Mouse (Mus musculus) forebrain, embryonic 14.5 days (tissue): Measurements from ENCODE around the gene Bend6. TPM values are rescaled to one million over a fixed set of nuclear protein-coding genes. Genes with fewer than 3 reads are reported as not detected.

Experiments
- ATAC-seq: fragments of 200-750 bp; cut with Nextera tagmentation; 2 replicates; pipeline ENCODE4 v1.8.0; 2017; ENCODE audit warnings: mild to moderate bottlenecking, moderate library complexity
- DNase-seq: peaks from one replicate; pipeline ENCODE4 v3.0.0-alpha.2; 2015; ENCODE audit warnings: low spot score
- H3K27ac ChIP-seq: fragments of 300-500 bp; sonication (generic); 2 replicates; pipeline ENCODE4 v1.5.1; 2014; ENCODE audit warnings: low read depth, mild to moderate bottlenecking, control low read depth, low read length, moderate library complexity
- H3K27me3 ChIP-seq: fragments of 300-500 bp; sonication (generic); replicated peaks from 2 replicates; pipeline ENCODE4 v1.6.1; 2014; ENCODE audit warnings: low read length, control low read depth, mixed read lengths; ENCODE audit not compliant: control insufficient read depth, insufficient read depth
- H3K36me3 ChIP-seq: fragments of 300-500 bp; sonication (generic); 2 replicates; pipeline ENCODE4 v1.6.1; 2014; ENCODE audit warnings: low read length, control low read depth; ENCODE audit not compliant: control insufficient read depth, insufficient read depth
- H3K4me1 ChIP-seq: fragments of 300-500 bp; sonication (generic); 2 replicates; pipeline ENCODE4 v1.6.1; 2014; ENCODE audit warnings: antibody characterized with exemption, low read length, control low read depth; ENCODE audit not compliant: control insufficient read depth, insufficient read depth
- H3K4me2 ChIP-seq: fragments of 300-500 bp; sonication (generic); 2 replicates; pipeline ENCODE4 v1.6.1; 2014; ENCODE audit warnings: mild to moderate bottlenecking, control low read depth, low read length
- H3K4me3 ChIP-seq: fragments of 300-500 bp; sonication (generic); 2 replicates; pipeline ENCODE4 v1.5.1; 2014; ENCODE audit warnings: low read depth, low read length, control low read depth
- H3K9ac ChIP-seq: fragments of 300-500 bp; sonication (generic); 2 replicates; pipeline ENCODE4 v1.6.1; 2014; ENCODE audit warnings: mild to moderate bottlenecking, low read length, control low read depth, moderate library complexity
- H3K9me3 ChIP-seq: fragments of 300-500 bp; sonication (generic); replicated peaks from 2 replicates; pipeline ENCODE4 v1.6.1; 2016; ENCODE audit warnings: low read length, control low read depth, mixed read lengths; ENCODE audit not compliant: control insufficient read depth
- WGBS: fragments of 180-500 bp; shearing (Covaris S2); extraction: QIAGEN DNeasy Blood & Tissue Kit; methylation state at CpG from one replicate; pipeline ENCODE4 v1.1.7; 2014; 5-methylcytosine and 5-hydroxymethylcytosine counted together
- polyA plus RNA-seq: library from polyadenylated mRNA; unstranded; fragments of >200 nt; fragmentation: Nextera tagmentation; extraction: Ambion mirVana; gene quantifications from 2 replicates; pipeline ENCODE4 v1.2.1, GENCODE M21; 2014

The Bend6 gene
- polyA plus RNA-seq: 32.2 and 40.3 TPM in 2 replicates

DNA sequence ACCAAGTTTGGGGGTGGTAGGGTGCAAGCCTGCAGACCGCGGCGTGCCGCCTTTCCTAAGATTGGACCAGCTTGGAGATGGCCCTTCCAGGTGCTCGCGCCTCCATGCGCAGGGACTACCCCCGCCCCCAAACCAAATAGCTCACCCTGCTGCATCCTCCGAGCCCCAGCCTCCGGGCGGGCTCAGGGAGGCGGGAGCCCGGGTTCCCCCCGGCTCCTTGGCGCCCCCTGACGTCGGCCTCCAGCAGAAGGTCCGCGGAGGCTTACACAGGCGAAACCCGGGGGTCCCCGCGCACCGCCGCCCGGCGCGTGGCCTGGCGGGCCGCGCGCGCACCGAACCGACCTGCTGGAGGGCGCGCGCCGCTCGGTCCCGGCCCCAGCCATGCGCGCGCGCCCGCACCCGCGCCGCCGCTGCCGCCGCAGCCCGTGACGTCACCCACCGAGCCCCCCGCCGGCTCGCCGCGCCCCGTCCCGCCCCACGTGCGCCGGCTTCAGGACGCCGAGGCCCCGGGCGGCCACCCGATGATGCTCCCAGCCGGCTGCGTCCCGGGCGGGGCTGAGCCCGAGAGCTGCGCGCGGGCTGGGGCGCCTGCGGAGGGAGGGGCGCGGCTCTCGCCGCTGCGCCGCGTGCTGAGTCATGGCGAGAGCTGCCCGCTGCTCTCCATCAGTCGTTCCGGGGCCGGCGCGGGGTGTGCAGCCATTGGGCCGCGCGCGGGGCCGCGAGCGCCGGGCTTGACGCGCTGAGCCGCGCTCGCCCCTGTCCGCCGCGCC lies at the start of gene Bend6:
TSS of gene Bend6 (minus strand) at position 396 of the 770 bp plus-strand sequence.
- WGBS: 1% methylated on average over 19 of the region's 110 CpGs
- Histone ChIP-seq H3K4me2 (peak within 1 kb of the TSS; percentile 81), H3K9ac (peak within 1 kb of the TSS; percentile 74), H3K36me3 (no peaks in the 10 kb centered on the region), H3K4me1 (peaks cover 8% of the 10 kb centered on the region; the same call in 1 of the 2 replicates), H3K27ac (peak within 1 kb of the TSS; percentile 72; the same call in 1 of the 2 replicates), H3K4me3 (peak within 1 kb of the TSS; percentile 63), H3K27me3 (peaks cover 15% of the 10 kb centered on the region; the same call in 1 of the 2 replicates), H3K9me3 (no peaks in the 10 kb centered on the region)
- ATAC-seq (peak; percentile 88), DNase-seq (peak; percentile 80)

DNA sequence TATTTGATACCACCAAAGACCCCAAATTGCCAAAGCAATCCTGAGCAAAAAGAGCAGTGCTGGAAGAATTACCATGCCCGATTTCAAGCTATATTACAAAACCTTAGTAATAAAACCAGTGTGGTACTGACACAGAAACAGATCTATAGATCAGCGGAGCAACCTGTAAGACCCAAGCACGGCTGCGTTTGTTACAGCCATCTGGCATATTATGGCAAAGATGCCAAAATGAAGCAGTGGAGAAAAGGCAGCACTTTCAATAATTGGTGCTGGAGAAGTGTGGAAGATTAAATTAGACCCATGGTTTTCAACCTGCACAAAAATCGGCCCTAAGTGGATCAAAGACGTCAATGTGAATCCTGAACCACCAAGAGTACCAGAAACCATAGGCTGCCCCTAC lies 48.0 kb upstream of the Bend6 start:
- 93% methylated on average over 6 of the region's 6 CpGs for WGBS
- H3K27me3 ChIP-seq: no peaks in the 10 kb centered on the region
- H3K27ac ChIP-seq: no peak overlapping the region
- H3K4me2 ChIP-seq: no peak overlapping the region
- no peaks in the 10 kb centered on the region for H3K36me3 ChIP-seq
- no peaks in the 10 kb centered on the region for H3K4me1 ChIP-seq
- no peaks in the 10 kb centered on the region for H3K9me3 ChIP-seq
- DNase-seq (no peak), ATAC-seq (no peak)
- H3K4me3 ChIP-seq: no peak overlapping the region
- H3K9ac ChIP-seq: no peak overlapping the region

DNA sequence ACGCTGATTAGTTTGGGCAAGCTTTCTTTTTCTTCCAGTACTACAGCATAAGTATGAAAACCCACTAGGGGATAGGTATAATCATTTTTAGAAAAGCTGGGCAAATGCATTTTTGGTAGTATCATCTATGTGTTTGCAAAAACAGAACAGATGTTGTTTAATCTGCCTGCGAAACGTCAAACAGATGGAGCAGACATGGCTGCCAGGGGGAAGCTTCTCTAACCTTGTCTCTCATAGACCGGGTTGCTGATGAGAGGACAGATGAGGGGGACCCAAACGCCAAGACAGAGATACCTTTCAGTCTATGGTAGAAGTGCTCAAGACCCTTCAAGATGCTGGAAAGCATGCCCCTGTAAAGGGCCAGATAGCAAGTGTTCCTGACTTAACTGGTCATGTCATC lies 40.9 kb upstream of the Bend6 start:
- WGBS: 83% methylated on average over 5 of the region's 5 CpGs
- H3K4me3 ChIP-seq: no peak overlapping the region
- H3K4me1 ChIP-seq: no peaks in the 10 kb centered on the region
- no peak for ATAC-seq
- no peaks in the 10 kb centered on the region for H3K27me3 ChIP-seq
- H3K27ac ChIP-seq: no peak overlapping the region
- no peaks in the 10 kb centered on the region for H3K9me3 ChIP-seq
- H3K9ac ChIP-seq: no peak overlapping the region
- H3K4me2 ChIP-seq: no peak overlapping the region
- no peaks in the 10 kb centered on the region for H3K36me3 ChIP-seq
- peak; percentile 46 for DNase-seq

DNA sequence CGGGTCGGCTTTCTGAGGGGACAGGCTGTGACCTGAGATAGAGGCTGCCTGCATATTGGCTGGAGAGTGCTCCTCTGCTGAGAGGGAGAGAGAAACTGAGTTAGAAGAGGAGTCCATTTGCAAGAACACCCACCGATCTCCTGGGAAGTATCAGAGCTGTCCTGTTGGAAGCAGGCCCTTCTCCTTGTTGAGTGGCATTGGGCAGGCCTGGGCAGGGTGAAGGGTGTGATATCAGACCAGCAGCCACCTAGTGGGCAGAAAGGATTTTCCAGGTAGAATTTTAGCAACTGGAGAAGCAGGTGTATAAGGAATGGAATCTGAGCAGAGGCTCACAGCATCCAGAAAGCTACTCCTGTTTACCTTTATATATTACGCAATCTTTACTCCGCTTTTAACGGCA lies 40.2 kb upstream of the Bend6 start:
- Histone ChIP-seq H3K4me2 (no peak overlapping the region), H3K27ac (peak overlapping the region; percentile 63; the same call in 1 of the 2 replicates), H3K27me3 (no peaks in the 10 kb centered on the region), H3K4me1 (no peaks in the 10 kb centered on the region), H3K36me3 (no peaks in the 10 kb centered on the region), H3K9me3 (no peaks in the 10 kb centered on the region), H3K4me3 (no peak overlapping the region), H3K9ac (no peak overlapping the region)
- DNase-seq: no peak
- no peak for ATAC-seq
- WGBS: 90% methylated on average over 6 of the region's 6 CpGs

DNA sequence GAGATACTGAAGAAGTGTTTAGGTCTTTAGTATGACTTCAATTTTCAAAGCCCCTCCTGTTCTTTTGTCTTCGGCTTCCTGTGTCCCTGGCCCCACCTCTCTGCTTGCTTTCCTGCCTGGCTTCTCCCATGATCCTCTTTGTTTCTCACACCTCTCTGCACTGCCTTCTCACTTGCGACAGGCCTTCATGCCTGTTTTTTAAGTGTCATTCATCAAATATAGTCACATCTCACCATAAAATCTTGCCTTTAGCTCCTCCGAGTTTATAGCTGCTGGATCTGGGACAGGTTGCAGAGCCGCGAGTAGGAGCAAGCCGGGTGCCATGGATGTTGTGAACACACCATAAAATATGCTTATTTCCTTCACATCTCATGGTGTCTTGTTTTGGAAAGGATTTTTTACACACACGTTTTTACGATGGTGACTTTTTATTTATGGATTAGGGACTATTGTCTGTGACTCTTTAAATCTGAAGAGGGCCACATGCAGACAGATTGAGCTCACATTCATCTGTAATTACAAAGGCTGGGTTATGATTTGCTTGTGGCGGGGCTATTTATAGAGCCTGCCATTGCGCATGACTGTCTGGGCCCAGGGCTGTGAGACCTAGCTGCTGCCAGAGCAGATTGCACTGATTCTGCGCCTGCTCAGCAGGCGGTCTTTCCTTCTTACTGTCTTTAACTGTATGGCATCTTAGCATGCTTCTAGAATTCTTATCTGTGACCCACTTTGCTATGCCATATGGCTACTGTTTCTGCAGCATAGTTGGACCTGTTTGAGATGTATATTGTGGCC lies 39.2 kb upstream of the Bend6 start:
- DNase-seq (peak; percentile 86), ATAC-seq (peak; percentile 85)
- Histone ChIP-seq H3K27me3 (no peaks in the 10 kb centered on the region), H3K27ac (peak overlapping the region; percentile 63), H3K4me3 (no peak overlapping the region), H3K36me3 (no peaks in the 10 kb centered on the region), H3K9me3 (no peaks in the 10 kb centered on the region), H3K4me2 (no peak overlapping the region), H3K9ac (no peak overlapping the region), H3K4me1 (no peaks in the 10 kb centered on the region)
- WGBS: 75% methylated on average over 12 of the region's 12 CpGs

DNA sequence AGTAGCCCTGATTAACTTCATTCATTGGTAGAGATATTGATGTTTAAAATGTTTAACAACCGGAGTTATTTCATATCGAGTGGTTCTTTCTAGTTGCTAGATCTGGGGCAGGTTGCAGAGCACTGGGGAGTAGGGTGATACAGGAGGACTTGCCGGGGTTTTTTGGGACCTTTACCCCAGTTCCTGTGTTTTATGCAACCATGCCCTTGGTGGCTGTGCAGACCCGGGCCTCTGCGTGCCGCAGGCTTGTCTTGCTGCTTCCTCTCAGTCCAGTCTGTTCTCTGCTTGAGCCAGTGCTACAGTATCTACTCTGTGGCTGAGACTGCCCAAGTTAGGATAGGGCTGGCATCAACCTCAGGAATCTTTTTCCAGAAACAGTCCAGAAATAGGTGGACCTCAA lies 38.1 kb upstream of the Bend6 start:
- no peak for ATAC-seq
- H3K27ac ChIP-seq: peak overlapping the region; percentile 44; the same call in 1 of the 2 replicates
- WGBS: 96% methylated on average over 6 of the region's 6 CpGs

DNA sequence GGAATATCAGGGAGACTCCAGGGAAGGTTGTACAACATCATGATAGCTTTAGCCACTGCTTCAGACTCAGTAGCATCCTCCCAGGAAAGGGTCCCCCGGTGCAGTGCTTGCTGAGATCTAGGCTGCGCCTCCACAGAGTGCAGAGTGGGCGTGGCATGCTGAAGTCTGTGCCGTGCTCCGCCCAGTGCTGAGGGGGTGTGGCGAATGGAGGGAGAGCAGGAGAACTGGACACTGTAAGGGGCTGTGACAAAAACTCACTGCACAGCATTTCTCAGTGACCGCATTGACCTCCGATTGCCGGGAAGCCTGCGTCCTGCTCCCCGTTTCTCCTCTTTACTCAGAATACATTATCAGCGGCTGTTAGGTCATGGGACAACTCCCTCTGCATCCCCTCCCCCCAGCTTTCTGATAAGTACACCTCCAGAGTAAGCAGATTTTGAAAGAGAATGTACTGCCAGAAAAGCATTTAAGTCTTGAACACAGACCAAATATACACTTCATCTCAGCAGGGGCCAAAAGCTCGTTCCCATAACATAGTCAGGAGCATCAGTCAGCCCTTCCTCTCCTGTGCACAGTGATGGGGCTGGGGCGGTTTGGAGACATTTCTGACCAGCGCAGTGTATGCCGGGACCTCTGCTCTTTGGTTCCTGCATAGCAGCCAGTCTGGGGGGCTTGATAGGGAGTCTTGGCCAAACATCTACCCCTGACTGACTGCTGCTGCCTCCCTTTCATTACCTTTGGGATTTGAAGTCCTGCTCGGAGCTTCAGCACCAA lies 37.5 kb upstream of the Bend6 start:
- Histone ChIP-seq H3K27me3 (no peaks in the 10 kb centered on the region), H3K4me3 (no peak overlapping the region), H3K27ac (no peak overlapping the region), H3K36me3 (no peaks in the 10 kb centered on the region), H3K4me1 (no peaks in the 10 kb centered on the region), H3K9me3 (no peaks in the 10 kb centered on the region), H3K4me2 (no peak overlapping the region), H3K9ac (no peak overlapping the region)
- 74% methylated on average over 17 of the region's 17 CpGs for WGBS
- ATAC-seq: no peak
- no peak for DNase-seq

More for the DNA sequence above, 38.1 kb upstream of the Bend6 start:
- H3K27me3 ChIP-seq: no peaks in the 10 kb centered on the region
- no peaks in the 10 kb centered on the region for H3K4me1 ChIP-seq
- H3K9me3 ChIP-seq: no peaks in the 10 kb centered on the region
- no peak overlapping the region for H3K4me2 ChIP-seq
- no peak overlapping the region for H3K4me3 ChIP-seq
- DNase-seq: no peak
- H3K9ac ChIP-seq: no peak overlapping the region
- H3K36me3 ChIP-seq: no peaks in the 10 kb centered on the region

DNA sequence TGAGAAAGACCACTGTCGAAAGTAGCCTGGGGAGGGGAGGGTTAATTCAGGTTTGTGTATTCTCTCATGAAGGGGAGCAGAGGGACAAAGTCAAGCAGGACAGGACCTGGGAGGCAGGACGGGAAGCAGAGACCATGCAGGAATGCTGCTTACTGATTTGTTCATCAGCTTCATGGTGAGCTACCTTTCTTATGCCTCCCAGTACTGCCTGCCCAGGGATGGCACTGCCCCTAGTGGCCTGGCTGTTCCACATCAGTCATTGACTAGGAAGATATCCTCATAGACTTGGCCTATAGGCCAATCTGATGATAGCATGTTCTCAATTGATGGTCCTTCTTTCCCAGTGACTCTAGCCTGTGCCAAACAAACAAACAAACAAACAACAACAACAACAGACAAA lies 36.3 kb upstream of the Bend6 start:
- no peaks in the 10 kb centered on the region for H3K27me3 ChIP-seq
- no peak overlapping the region for H3K4me2 ChIP-seq
- H3K4me1 ChIP-seq: no peaks in the 10 kb centered on the region
- 82% methylated on average over 2 of the region's 2 CpGs for WGBS
- DNase-seq (no peak), ATAC-seq (no peak)
- H3K4me3 ChIP-seq: no peak overlapping the region
- no peaks in the 10 kb centered on the region for H3K36me3 ChIP-seq
- H3K27ac ChIP-seq: no peak overlapping the region
- no peaks in the 10 kb centered on the region for H3K9me3 ChIP-seq
- H3K9ac ChIP-seq: no peak overlapping the region
